Mouse (Mus musculus): ENCODE data around the gene Rhebl1. TPM values are rescaled to one million over a fixed set of nuclear protein-coding genes. Genes with fewer than 3 reads are reported as not detected.

Gene Rhebl1
- polyA plus RNA-seq, 1 experiment from 2014 or later, result 38.7 TPM

DNA sequence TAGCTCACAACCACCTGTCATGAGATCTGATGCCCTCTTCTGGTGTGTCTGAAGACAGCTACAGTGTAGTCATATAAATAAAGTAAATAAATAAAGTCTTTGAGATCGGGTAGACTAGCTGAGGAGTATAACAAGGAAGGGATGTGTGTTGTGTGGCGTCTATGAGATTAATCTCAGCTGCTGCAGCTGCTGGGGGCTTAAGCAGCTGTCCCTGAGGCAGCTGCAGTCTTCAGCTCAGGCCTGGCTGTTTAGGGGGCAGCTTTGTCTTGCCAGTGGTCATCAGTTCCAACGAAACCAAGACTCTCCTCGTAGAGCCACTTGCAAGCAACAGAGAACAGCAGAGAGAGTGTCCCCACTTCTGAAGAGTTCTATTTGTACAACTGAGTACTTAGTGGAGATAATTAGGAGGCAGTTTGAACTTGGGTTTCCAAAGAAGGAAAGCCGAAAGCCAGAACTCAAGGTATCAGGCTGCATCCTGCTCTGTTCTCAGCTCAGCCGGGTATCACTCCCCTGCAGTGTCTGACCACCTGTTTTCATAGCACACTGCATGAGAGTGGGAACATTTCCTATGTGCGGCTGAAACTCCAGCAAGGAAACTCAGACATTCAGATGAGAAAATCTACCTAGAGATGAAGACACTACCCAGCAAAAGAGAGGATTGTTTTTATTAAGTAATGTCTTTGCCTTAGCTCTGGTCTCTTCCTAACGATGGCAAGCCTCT lies 7.5 kb downstream of the Rhebl1 start:
- 67% methylated on average over 8 of the region's 8 CpGs for WGBS
- ATAC-seq, result no peak

DNA sequence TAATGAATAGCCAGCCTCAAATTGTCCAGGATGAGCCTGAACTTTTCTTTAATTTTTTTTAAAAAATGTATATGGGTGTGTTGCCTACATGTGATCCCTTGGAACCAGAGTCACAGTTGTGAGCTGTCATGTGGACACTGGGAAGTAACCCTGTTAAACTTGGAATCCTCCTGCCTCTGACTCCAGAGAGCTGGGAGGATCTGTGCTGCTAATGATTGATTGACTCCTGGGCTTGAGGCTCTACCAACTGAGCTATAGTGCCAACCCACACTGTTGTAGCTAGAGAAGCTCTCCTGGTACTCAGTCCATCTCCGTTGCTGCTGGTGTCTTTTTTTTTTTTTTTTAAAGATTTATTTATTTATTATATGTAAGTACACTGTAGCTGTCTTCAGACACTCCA lies 10.2 kb downstream of the Rhebl1 start:
- Histone ChIP-seq H3K4me1 (ENCODE audit: control insufficient read depth, insufficient read depth, low read length) (peaks cover 19% of the 10 kb centered on the region), H3K4me2 (ENCODE audit: low read length) (no peak overlapping the region), H3K27ac (ENCODE audit: low read length) (no peak overlapping the region), H3K9ac (ENCODE audit: low read depth, low read length) (no peak overlapping the region), H3K27me3 (ENCODE audit: control insufficient read depth, insufficient read depth, low read depth, low read length) (no peaks in the 10 kb centered on the region), H3K9me3 (replicated peaks; ENCODE audit: control insufficient read depth, low read length, poor library complexity, severe bottlenecking) (no peaks in the 10 kb centered on the region), H3K4me3 (ENCODE audit: low read depth, low read length) (no peak overlapping the region), H3K36me3 (ENCODE audit: control insufficient read depth, insufficient read depth, low read length) (no peaks in the 10 kb centered on the region)
- ATAC-seq, result no peak
- WGBS, result 85% methylated on average over 1 of the region's 1 CpGs

More for the DNA sequence above, 7.5 kb downstream of the Rhebl1 start:
- no peak overlapping the region for H3K27ac ChIP-seq (ENCODE audit: low read length)
- no peak overlapping the region for H3K4me3 ChIP-seq (ENCODE audit: low read depth, low read length)
- no peak overlapping the region for H3K4me2 ChIP-seq (ENCODE audit: low read length)
- peaks cover 5% of the 10 kb centered on the region; the same call in 1 of the 2 replicates for H3K27me3 ChIP-seq (ENCODE audit: control insufficient read depth, insufficient read depth, low read depth, low read length)
- no peaks in the 10 kb centered on the region for H3K9me3 ChIP-seq (replicated peaks; ENCODE audit: control insufficient read depth, low read length, poor library complexity, severe bottlenecking)
- H3K36me3 ChIP-seq (ENCODE audit: control insufficient read depth, insufficient read depth, low read length), result no peaks in the 10 kb centered on the region
- peaks cover 1% of the 10 kb centered on the region; the same call in 1 of the 2 replicates for H3K4me1 ChIP-seq (ENCODE audit: control insufficient read depth, insufficient read depth, low read length)
- no peak overlapping the region for H3K9ac ChIP-seq (ENCODE audit: low read depth, low read length)

DNA sequence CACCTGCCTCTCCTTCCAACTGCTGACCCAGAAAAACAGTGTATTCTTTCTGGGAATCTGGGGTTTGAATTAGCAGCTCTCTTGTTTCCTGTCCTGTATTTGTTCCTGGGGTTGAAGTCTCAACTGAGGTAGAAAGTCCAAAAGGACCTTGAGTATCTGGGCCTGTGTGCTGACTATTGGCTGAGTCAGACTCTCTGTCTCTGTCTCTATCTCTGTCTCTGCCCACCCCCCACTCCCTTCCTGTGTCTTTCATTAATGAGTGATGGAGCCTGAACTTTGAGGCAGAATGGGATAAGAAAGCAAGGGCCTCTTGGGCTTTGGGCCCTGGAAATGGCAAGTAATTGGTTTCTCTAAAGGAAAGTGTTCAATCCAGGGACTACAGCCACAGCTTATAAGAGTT lies 10.7 kb downstream of the Rhebl1 start:
- H3K27ac ChIP-seq (ENCODE audit: low read length), result no peak overlapping the region
- H3K4me3 ChIP-seq (ENCODE audit: low read depth, low read length), result no peak overlapping the region
- ATAC-seq, result no peak
- no peaks in the 10 kb centered on the region for H3K36me3 ChIP-seq (ENCODE audit: control insufficient read depth, insufficient read depth, low read length)
- no peak overlapping the region for H3K4me2 ChIP-seq (ENCODE audit: low read length)
- H3K27me3 ChIP-seq (ENCODE audit: control insufficient read depth, insufficient read depth, low read depth, low read length), result no peaks in the 10 kb centered on the region
- no peak overlapping the region for H3K9ac ChIP-seq (ENCODE audit: low read depth, low read length)
- H3K9me3 ChIP-seq (replicated peaks; ENCODE audit: control insufficient read depth, low read length, poor library complexity, severe bottlenecking), result no peaks in the 10 kb centered on the region
- peaks cover 19% of the 10 kb centered on the region for H3K4me1 ChIP-seq (ENCODE audit: control insufficient read depth, insufficient read depth, low read length)

DNA sequence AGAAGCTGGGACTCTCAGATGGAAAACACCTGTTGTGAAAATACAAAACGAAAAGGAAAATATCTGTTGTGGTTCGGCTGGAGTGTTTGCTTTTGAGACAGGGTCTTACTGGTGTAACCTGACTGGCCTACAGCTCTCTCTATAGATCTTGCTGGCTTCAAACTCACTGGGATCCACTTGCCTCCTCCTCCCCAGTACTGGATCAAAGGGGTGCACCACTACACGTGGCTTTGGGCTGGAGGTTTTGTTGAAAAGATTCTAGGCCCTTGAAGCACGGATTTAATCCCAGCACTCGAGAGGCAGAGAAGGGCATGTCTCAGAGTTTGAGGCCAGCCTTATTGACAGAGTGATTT lies 12.7 kb downstream of the Rhebl1 start:
- Histone ChIP-seq H3K27me3 (ENCODE audit: control insufficient read depth, insufficient read depth, low read depth, low read length) (no peaks in the 10 kb centered on the region), H3K27ac (ENCODE audit: low read length) (peak overlapping the region; percentile 41), H3K4me2 (ENCODE audit: low read length) (peak overlapping the region; percentile 71), H3K9ac (ENCODE audit: low read depth, low read length) (peak overlapping the region; percentile 46; the same call in 1 of the 2 replicates), H3K36me3 (ENCODE audit: control insufficient read depth, insufficient read depth, low read length) (peaks cover 3% of the 10 kb centered on the region), H3K4me3 (ENCODE audit: low read depth, low read length) (peak overlapping the region; percentile 74), H3K4me1 (ENCODE audit: control insufficient read depth, insufficient read depth, low read length) (peaks cover 19% of the 10 kb centered on the region), H3K9me3 (replicated peaks; ENCODE audit: control insufficient read depth, low read length, poor library complexity, severe bottlenecking) (no peaks in the 10 kb centered on the region)
- 2% methylated on average over 5 of the region's 5 CpGs for WGBS
- peak; percentile 61 for ATAC-seq

DNA sequence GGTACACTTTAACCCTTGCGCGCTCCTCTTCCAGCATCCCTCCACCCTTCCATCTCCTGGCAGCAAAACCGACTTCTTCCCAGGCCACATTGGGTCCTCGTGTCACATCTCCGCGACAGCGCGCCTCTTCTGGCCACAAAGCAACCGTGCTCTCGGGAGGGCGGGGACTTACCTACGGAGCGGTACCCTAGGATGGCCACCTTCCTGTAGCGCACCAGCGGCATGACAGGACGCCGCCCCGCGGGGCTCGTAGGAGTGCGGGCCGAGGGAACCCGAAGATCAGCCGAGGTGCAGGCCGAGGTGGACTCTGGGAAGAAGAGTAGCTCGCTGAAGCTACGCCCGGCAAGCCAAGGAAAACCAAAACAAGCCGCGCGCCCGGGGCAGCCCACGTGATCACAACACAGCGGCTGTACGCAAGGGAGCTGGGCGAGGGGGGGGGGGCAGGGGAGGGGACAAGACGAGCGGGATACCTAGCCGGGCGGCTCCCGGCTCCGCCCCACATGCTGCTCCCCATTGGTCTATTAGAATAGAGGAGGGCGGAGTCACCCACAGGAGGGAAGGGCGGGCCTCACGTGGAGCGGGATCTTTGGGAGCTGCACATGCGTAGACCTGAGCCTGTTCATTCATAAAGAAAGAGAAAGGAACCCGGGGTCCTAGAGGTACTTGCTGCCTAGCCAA lies 13.2 kb downstream of the Rhebl1 start:
- H3K27me3 ChIP-seq (ENCODE audit: control insufficient read depth, insufficient read depth, low read depth, low read length), result no peaks in the 10 kb centered on the region
- peak overlapping the region; percentile 71 for H3K4me2 ChIP-seq (ENCODE audit: low read length)
- no peaks in the 10 kb centered on the region for H3K9me3 ChIP-seq (replicated peaks; ENCODE audit: control insufficient read depth, low read length, poor library complexity, severe bottlenecking)
- peak overlapping the region; percentile 84 for H3K27ac ChIP-seq (ENCODE audit: low read length)
- ATAC-seq, result peak; percentile 96
- H3K36me3 ChIP-seq (ENCODE audit: control insufficient read depth, insufficient read depth, low read length), result peaks cover 3% of the 10 kb centered on the region
- H3K9ac ChIP-seq (ENCODE audit: low read depth, low read length), result peak overlapping the region; percentile 73
- H3K4me3 ChIP-seq (ENCODE audit: low read depth, low read length), result peak overlapping the region; percentile 74
- under 1% methylated on average over 46 of the region's 48 CpGs for WGBS
- peaks cover 19% of the 10 kb centered on the region for H3K4me1 ChIP-seq (ENCODE audit: control insufficient read depth, insufficient read depth, low read length)

DNA sequence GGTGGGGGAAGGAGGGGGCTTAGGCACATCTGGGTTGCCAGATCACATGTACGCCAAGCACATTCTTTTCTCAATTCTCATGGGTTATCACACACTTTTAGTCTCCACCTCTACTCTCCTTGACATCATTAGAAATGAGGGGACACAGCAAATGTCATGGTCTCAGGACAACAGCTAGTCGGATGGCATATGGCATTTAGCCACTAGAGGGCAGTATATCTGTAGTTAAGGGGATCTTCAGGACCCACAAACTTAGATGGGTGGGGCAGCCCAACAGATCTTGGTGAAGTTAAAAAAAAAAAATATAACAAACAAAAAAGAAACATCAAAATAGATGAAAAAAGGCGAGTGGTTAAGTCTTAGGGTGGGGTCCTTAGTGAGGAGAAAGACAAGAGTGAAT lies 17.0 kb downstream of the Rhebl1 start:
- Histone ChIP-seq H3K9ac (ENCODE audit: low read depth, low read length) (no peak overlapping the region), H3K4me2 (ENCODE audit: low read length) (no peak overlapping the region), H3K9me3 (replicated peaks; ENCODE audit: control insufficient read depth, low read length, poor library complexity, severe bottlenecking) (no peaks in the 10 kb centered on the region), H3K36me3 (ENCODE audit: control insufficient read depth, insufficient read depth, low read length) (peaks cover 3% of the 10 kb centered on the region), H3K4me3 (ENCODE audit: low read depth, low read length) (no peak overlapping the region), H3K4me1 (ENCODE audit: control insufficient read depth, insufficient read depth, low read length) (peaks cover 24% of the 10 kb centered on the region), H3K27me3 (ENCODE audit: control insufficient read depth, insufficient read depth, low read depth, low read length) (no peaks in the 10 kb centered on the region), H3K27ac (ENCODE audit: low read length) (no peak overlapping the region)
- ATAC-seq, result no peak
- WGBS, result 11% methylated on average over 3 of the region's 3 CpGs

DNA sequence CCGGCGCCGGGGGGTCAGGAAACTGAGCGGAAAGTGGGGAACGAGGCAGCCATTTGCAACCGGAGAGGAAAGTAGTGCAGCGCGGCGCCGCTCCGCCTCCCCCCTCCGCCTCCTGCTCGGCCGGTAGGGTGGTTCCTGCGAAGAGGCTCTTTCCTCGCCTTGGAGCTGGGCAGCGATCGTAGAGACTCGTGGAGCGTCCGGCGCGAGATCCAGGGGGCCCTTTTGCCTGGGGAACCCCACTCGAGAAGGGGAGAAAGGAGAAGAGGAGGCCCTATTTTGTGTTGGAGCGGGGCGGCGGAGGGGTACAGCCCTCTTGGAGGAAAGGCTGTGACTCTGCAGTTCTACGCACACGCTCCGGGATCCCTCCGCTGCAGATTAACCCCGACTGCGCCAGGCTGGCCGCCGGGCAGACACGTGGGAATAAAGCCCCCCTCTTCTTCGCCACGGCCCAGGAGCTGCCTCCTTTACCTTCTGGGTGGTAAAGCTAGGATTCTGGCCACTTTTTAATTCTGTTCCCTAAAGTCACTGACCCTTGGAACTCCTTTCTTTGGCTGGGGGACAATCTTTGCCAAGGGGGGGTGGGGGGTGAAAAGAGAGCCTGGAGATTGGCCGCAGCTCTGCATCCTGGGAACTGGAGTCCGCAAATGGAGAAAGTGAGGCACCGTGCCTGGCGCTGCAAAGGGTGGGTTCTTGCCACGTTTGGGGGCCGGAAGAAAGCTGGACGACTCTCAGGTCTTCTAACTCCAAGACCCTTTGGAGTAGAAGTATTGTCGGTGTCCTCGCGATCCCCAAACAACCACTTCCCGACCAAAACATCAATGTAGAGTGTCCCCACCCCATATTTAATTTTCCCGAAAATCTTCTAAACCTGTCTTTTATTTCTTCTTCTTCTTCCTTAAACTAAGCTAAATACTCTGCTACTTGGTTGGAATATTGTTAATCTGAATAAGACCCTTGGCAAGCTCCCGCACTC lies 22.1 kb downstream of the Rhebl1 start:
- Histone ChIP-seq H3K36me3 (ENCODE audit: control insufficient read depth, insufficient read depth, low read length) (no peaks in the 10 kb centered on the region), H3K4me1 (ENCODE audit: control insufficient read depth, insufficient read depth, low read length) (peaks cover 34% of the 10 kb centered on the region), H3K9ac (ENCODE audit: low read depth, low read length) (peak overlapping the region; percentile 97), H3K27me3 (ENCODE audit: control insufficient read depth, insufficient read depth, low read depth, low read length) (no peaks in the 10 kb centered on the region), H3K27ac (ENCODE audit: low read length) (peak overlapping the region; percentile 99), H3K4me3 (ENCODE audit: low read depth, low read length) (peak overlapping the region; percentile 98), H3K4me2 (ENCODE audit: low read length) (peak overlapping the region; percentile 100), H3K9me3 (replicated peaks; ENCODE audit: control insufficient read depth, low read length, poor library complexity, severe bottlenecking) (no peaks in the 10 kb centered on the region)
- under 1% methylated on average over 51 of the region's 51 CpGs for WGBS
- peak; percentile 78 for ATAC-seq

DNA sequence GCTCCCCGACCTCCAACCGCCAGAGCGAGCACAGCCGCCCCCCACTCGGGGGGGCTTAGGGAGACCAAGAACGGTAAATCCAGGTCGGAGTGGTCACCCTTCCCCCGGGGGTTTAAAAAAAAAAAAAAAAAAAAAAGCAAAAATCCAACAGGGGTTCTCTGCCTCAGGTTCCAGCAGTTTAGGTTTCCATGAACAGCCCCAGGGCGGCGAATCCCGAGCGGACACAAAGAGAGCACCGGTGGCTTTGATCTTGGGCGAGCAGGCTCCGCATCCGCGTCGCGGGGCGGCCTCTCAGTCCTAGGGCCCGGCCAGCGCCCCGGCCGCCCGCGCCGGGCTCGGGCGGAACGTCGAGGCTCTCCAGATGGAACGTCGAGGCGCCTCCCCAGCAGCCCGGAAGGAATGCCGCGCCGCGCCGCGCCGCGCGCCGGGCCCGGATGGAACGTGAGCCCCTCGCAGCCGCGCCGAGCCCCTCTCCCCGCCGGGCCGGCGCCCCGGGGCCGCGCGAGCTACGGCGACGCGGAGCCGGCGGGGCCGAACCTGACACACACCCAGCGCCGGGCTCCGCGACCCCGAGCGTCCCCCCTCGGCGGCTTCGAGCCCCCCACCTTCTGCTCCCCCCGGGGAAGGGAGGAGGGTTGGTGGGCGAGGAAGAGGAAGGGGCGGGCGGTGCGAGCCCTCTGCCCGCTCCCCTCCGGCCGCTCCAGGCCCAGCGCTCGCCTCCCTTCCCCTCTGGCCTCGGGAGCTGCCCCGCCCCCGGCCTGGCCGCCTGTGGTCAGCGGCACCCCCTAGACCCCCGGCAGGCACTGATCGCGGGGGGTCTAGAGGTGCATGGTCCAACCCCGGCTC lies 23.0 kb downstream of the Rhebl1 start, which contains the start of gene Kmt2d:
Gene Kmt2d (minus strand): TSS at position 135 of the 846 bp plus-strand sequence.
- Histone ChIP-seq H3K27me3 (ENCODE audit: control insufficient read depth, insufficient read depth, low read depth, low read length) (no peaks in the 10 kb centered on the region), H3K4me2 (ENCODE audit: low read length) (peak within 1 kb of the TSS; percentile 100), H3K4me3 (ENCODE audit: low read depth, low read length) (peak within 1 kb of the TSS; percentile 98), H3K9me3 (replicated peaks; ENCODE audit: control insufficient read depth, low read length, poor library complexity, severe bottlenecking) (no peaks in the 10 kb centered on the region), H3K9ac (ENCODE audit: low read depth, low read length) (peak within 1 kb of the TSS; percentile 97), H3K36me3 (ENCODE audit: control insufficient read depth, insufficient read depth, low read length) (no peaks in the 10 kb centered on the region), H3K27ac (ENCODE audit: low read length) (peak within 1 kb of the TSS; percentile 99), H3K4me1 (ENCODE audit: control insufficient read depth, insufficient read depth, low read length) (peaks cover 39% of the 10 kb centered on the region)
- WGBS, result under 1% methylated on average over 69 of the region's 94 CpGs
- peak; percentile 34 for ATAC-seq
